Mouse (Mus musculus) cerebellum, postnatal 36 days (tissue): ENCODE data around the gene Snrk.
A peak's percentile ranks its signal among the peaks of the same experiment; 100 is the strongest.

Source experiments
- DNase-seq, 2 experiments: peaks; one replicate each; pipeline ENCODE4 v3.0.0; 2021 to 2022; ENCODE audit warnings: mixed read lengths in 2 of 2

Gene Snrk

GRCm38 (mm10) chr9:122117112-122117616 lies at the start of gene Snrk:
Gene Snrk, plus strand, starts transcription at chr9:122117266.
- peak; percentile 90 to 93 for DNase-seq

- no peak for DNase-seq
These were observed 49.4 kb upstream of the Snrk start for GRCm38 (mm10) chr9:122067654-122068053.

- DNase-seq, result no peak
These were observed 47.4 kb upstream of the Snrk start for GRCm38 (mm10) chr9:122069560-122070174.

- no peak for DNase-seq
These were observed 43.1 kb upstream of the Snrk start for GRCm38 (mm10) chr9:122073980-122074379.

GRCm38 (mm10) chr9:122074575-122074974 lies 42.5 kb upstream of the Snrk start:
- DNase-seq, result no peak

- peak in 1 of 2 experiments; percentile 45 for DNase-seq
These were observed 38.6 kb upstream of the Snrk start for GRCm38 (mm10) chr9:122078456-122078855.

GRCm38 (mm10) chr9:122083698-122084097 lies 33.4 kb upstream of the Snrk start:
- no peak for DNase-seq

- no peak for DNase-seq
These were observed 32.9 kb upstream of the Snrk start for GRCm38 (mm10) chr9:122084175-122084574.

GRCm38 (mm10) chr9:122084636-122085035 lies 32.4 kb upstream of the Snrk start:
- no peak for DNase-seq

- DNase-seq, result no peak
These were observed 32.0 kb upstream of the Snrk start for GRCm38 (mm10) chr9:122085055-122085454.

- no peak for DNase-seq
These were observed 31.4 kb upstream of the Snrk start for GRCm38 (mm10) chr9:122085550-122086205.

- no peak for DNase-seq
These were observed 30.0 kb upstream of the Snrk start for GRCm38 (mm10) chr9:122087086-122087485.

- no peak for DNase-seq
These were observed 25.9 kb upstream of the Snrk start for GRCm38 (mm10) chr9:122091171-122091570.

GRCm38 (mm10) chr9:122091782-122092228 lies 25.3 kb upstream of the Snrk start:
- DNase-seq, result no peak

GRCm38 (mm10) chr9:122094171-122094570 lies 22.9 kb upstream of the Snrk start:
- DNase-seq, result peak in 1 of 2 experiments; percentile 18

- DNase-seq, result no peak
These were observed 20.1 kb upstream of the Snrk start for GRCm38 (mm10) chr9:122096822-122097511.

GRCm38 (mm10) chr9:122097535-122097934 lies 19.5 kb upstream of the Snrk start:
- no peak for DNase-seq

- DNase-seq, result no peak
These were observed 16.4 kb upstream of the Snrk start for GRCm38 (mm10) chr9:122100584-122101127.

GRCm38 (mm10) chr9:122101196-122101595 lies 15.9 kb upstream of the Snrk start:
- DNase-seq, result no peak

GRCm38 (mm10) chr9:122103550-122104284 lies 13.3 kb upstream of the Snrk start:
- DNase-seq, result no peak

- no peak for DNase-seq
These were observed 12.7 kb upstream of the Snrk start for GRCm38 (mm10) chr9:122104285-122104829.

- DNase-seq, result no peak
These were observed 9.2 kb upstream of the Snrk start for GRCm38 (mm10) chr9:122107701-122108375.
